Mouse (Mus musculus) cerebellum, postnatal 14 days (tissue): ENCODE measurements at regions not wholly inside any gene's neighbourhood (a gene's known extent, or its start where the extent isn't known, plus 50 kb on each side); places are given as distances from the start of the nearest gene placed in this dataset.

Source experiments
- DNase-seq, 2 experiments: peaks; one replicate each; pipeline ENCODE4 v3.0.0; 2021; ENCODE audit warnings: mixed read lengths in 2 of 2

DNA sequence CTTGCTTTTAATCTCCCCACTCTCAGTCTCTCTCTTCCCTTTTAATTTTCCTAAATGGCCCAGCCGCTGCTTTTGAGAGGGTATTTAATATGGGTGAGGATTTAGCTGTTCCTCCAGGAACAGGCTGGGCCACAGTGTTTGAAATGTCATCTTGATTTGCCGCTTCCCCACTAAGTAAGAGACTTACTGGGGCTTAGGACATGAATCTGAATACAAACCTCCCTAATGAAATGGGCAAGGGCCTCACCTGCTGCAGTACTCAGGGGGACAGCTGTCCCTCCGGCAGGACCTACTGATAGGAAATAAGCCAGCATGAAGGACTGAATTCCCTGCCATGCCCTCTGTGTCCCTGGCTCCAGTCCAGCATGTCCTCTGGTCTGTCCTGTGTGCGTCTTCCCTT lies 50.6 kb upstream of the Prr23a1 start:
- no peak for DNase-seq

- DNase-seq = no peak
Observed at GRCm38 (mm10) chr9:98773651-98774185, 68.6 kb upstream of the Prr23a1 start.

DNA sequence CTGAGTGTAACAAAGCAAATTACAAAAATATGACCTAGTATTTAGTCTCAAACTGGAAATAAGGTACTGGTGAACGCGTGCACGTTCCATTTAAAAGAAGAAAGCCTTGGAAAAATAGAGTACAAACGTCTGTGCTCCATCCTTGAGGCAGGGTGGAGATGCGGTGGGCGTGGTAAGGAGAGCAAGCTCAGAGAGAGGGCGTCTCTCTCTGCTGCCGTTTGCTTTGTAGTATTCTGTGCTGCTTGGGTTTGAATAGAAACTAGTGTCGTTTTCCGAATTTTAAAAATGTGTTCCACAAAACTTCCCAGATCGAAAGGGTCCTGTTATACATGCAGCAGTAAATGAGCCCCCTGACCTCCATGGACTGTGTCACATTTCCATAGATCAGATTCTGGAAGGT lies 69.1 kb upstream of the Prr23a1 start:
- DNase-seq = no peak

- DNase-seq = no peak
Observed at GRCm38 (mm10) chr9:98754764-98755163, 87.5 kb upstream of the Prr23a1 start.

GRCm38 (mm10) chr9:98753356-98753953 lies 88.8 kb upstream of the Prr23a1 start:
- peak in 1 of 2 experiments; percentile 54 for DNase-seq

- no peak for DNase-seq
Observed at GRCm38 (mm10) chr9:98743785-98744184, 98.5 kb upstream of the Prr23a1 start.

- DNase-seq = no peak
Observed at GRCm38 (mm10) chr9:98727276-98727860, 114.9 kb upstream of the Prr23a1 start.

DNA sequence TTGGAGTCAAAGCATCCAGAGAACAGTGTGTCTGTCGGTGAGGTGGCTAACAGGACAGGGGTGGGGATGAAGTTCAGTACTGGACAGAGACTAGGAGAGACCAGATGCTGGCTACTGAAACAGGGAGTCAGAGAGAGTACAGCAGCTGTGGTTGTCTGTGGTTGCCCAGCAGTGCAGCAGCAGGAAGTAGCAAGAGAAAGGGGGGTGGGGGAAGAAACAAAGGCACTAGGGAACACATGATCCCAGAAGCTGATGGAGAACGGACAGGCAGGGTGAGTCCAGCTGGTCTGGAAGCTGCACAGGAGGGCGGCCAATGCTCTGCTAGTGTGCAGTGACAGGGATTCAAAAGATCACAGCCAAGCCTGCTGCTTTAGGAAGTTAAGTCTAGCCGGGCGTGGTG lies 115.7 kb upstream of the Prr23a1 start:
- DNase-seq = no peak

DNA sequence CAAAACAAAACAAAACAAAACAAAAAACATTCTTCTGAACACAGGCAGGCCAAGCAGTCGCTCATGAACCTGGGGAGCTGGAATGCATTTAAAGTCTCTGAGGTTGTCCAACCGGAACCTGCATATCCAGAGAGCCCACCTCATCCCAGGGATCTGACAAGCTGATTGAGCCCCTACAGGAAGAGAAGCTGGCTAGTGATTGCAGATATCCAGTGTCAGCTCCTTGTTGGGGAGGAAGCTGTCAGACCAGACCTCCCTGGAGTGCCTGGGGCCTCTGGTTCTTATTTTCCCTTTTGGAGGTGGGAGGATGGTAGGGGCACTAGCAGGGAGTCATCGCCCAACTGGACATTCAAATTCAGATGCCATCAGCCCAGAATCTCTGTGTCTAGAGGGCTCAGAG lies 119.4 kb upstream of the Prr23a1 start:
- DNase-seq = no peak

- no peak for DNase-seq
Observed at GRCm38 (mm10) chr9:98721381-98721780, 119.9 kb upstream of the Mrps22 start.

- DNase-seq = no peak
Observed at GRCm38 (mm10) chr9:98717701-98718270, 116.3 kb upstream of the Mrps22 start.

- no peak for DNase-seq
Observed at GRCm38 (mm10) chr9:98714661-98715060, 113.2 kb upstream of the Mrps22 start.

- no peak for DNase-seq
Observed at GRCm38 (mm10) chr9:98712826-98713225, 111.4 kb upstream of the Mrps22 start.

GRCm38 (mm10) chr9:98712023-98712563 lies 110.6 kb upstream of the Mrps22 start:
- no peak for DNase-seq

GRCm38 (mm10) chr9:98710155-98710710 lies 108.8 kb upstream of the Mrps22 start:
- no peak for DNase-seq

DNA sequence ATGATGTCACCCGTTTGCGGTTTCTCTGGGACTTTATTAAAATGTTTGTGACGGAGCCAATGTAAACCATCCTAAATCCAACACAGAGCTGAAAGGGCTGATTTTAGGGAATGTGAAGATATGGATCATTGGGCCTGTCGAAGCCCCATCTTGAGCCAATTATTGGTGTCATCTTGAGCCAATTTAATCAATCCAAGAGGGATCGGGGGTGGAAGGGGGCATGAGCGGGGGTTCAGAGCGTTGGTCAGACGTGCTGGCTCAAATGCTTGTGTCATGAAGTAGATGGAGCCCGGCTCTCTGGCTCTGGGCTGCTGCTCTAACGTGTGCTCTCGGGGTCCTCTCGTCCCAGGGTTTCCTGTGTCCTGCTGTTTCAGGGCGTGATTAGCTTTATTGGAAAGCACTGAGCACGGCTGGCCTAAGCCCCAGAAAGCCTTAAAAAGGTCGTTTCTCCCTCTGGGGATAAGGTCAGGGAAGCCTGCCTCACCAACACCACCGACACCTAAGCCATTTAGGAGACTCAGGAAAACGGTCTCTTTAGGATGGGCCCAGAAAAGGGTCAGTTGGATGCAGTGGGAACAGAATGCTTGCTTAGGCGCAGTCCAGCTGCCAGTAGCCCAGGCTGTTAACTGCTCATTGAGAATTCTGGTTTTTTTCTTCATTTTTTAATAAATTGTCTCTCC lies 106.7 kb upstream of the Mrps22 start:
- DNase-seq = no peak

- DNase-seq = no peak
Observed at GRCm38 (mm10) chr9:98707491-98707890, 106.0 kb upstream of the Mrps22 start.

DNA sequence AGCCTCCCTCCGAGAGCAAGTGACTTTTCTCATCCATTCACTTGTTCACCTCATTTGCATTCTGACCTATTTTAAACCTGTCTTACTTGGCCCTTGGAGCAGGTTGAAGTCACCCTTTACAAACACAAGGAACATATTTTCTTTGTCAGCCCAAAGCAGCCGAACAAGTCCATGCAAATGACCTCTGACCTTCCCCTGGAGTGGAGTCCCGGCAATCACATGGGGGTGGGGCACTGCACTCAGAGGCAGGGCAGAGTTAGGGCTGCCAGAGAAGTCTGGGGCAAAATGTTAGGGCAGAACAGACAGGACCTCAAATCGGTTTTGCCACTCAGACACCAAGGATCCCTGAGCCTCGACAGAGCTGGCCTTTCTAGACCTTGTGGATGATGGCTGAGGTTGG lies 102.7 kb upstream of the Mrps22 start:
- DNase-seq = no peak

DNA sequence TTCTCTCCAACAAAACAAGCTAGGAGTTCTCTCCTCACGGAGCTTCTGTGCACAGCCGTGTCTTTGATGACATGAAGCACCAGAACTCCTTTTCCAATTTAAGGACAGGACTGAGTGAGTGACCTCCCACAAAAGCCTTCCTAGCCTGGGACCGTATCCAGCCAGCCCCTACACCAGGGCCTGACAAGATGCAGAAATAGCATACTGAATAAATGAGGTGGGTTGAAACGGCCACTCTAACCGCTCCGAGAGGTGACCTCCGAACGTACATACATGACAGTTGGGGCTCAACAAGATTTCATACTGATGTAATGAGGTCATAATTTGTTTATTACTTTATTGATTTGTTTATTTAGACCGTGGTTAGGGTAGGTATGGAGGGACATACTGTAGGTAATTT lies 101.9 kb upstream of the Mrps22 start:
- no peak for DNase-seq

GRCm38 (mm10) chr9:98700571-98700970 lies 99.1 kb upstream of the Mrps22 start:
- no peak for DNase-seq

- peak; percentile 16 to 38 for DNase-seq
Observed at GRCm38 (mm10) chr9:98697155-98697554, 95.7 kb upstream of the Mrps22 start.

DNA sequence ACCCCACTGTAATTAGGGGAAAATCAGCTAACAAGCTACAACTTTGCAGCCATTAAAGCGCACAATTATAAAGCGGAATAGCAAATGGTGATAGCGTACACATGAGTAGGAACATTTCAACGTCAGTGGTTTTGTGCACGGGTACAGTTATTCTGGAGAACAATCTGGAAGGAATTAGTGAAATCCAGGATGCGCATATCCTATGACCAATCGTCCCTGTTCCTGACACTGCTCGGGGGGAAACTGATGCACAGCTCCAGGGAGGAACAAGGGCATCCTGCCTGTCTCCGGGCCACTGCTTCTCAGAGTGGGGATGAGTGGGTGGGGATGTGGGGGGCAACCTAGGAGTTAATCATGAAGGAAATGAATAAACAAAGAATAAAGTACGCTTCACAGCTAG lies 93.6 kb upstream of the Mrps22 start:
- no peak for DNase-seq

DNA sequence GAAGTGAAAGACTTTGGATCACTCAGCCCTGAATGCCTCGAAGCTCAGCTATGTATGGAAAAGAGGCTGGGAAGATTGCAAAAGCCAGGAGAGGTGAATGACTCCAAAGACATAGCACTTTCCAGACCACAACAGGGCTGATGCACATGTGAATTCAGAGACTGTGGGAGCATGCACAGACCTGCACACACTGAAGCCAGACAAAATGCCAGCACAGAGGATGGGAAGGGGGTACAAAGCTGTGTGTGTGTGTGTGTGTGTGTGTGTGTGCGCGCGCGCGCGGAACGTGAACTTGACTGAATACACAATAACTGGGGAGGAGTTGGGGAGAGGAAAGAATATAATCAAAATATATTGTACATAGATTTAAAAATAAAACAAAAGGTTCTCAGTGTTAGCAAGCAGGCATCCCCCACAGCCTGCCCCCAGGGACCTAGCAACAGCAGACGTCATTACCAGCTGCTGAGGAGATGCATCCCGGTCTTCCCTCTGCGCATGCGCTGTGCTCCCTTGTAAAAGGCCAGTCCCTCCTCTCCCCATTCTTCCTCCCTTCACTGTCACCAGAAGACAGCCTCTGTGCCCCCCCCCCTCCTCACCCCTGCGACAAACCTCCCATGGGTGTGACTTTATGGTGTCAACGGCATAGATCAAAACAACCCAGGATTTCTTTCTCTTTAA lies 89.5 kb upstream of the Mrps22 start:
- DNase-seq = peak in 1 of 2 experiments; percentile 15
